Mouse (Mus musculus) lung, embryonic 15.5 days (tissue): ENCODE measurements around the gene Dnah7c. TPM values are rescaled to one million over a fixed set of nuclear protein-coding genes. Genes with fewer than 3 reads are reported as not detected.
"Not testable (repeated sequence)": the region's sequence is repeated elsewhere in the genome, so short reads cannot be mapped to it uniquely, and the experiment has no call there.

ENCODE experiments used
- ATAC-seq: fragments of 200-750 bp; cut with Nextera tagmentation; 2 replicates; pipeline ENCODE4 v1.8.0; 2017; ENCODE audit warnings: moderate number of reproducible peaks, borderline replicate concordance; ENCODE audit not compliant: low FRiP score, low TSS enrichment; ENCODE audit errors: extremely low read depth
- H3K27ac ChIP-seq: fragments of 300-500 bp; sonication (generic); 2 replicates; pipeline ENCODE4 v1.5.1; 2015; ENCODE audit warnings: moderate library complexity, mild to moderate bottlenecking, inconsistent platforms
- H3K27me3 ChIP-seq: fragments of 300-500 bp; sonication (generic); 2 replicates; pipeline ENCODE4 v1.6.1; 2015; ENCODE audit warnings: inconsistent platforms
- H3K36me3 ChIP-seq: fragments of 300-500 bp; sonication (generic); 2 replicates; pipeline ENCODE4 v1.6.1; 2015; ENCODE audit warnings: inconsistent platforms
- H3K4me1 ChIP-seq: fragments of 300-500 bp; sonication (generic); 2 replicates; pipeline ENCODE4 v1.6.1; 2015; ENCODE audit warnings: inconsistent platforms
- H3K4me2 ChIP-seq: fragments of 300-500 bp; sonication (generic); 2 replicates; pipeline ENCODE4 v1.6.1; 2015; ENCODE audit warnings: inconsistent platforms, mild to moderate bottlenecking, moderate library complexity
- H3K4me3 ChIP-seq: fragments of 300-500 bp; sonication (generic); 2 replicates; pipeline ENCODE4 v1.5.1; 2015; ENCODE audit warnings: mild to moderate bottlenecking, inconsistent platforms
- H3K9ac ChIP-seq: fragments of 300-500 bp; sonication (generic); 2 replicates; pipeline ENCODE4 v1.6.1; 2015; ENCODE audit warnings: inconsistent platforms
- H3K9me3 ChIP-seq: fragments of 300-500 bp; sonication (generic); 2 replicates; pipeline ENCODE4 v1.6.1; 2016; ENCODE audit warnings: inconsistent platforms
- WGBS: fragments of 180-500 bp; shearing (Covaris S2); methylation state at CpG from one replicate; pipeline ENCODE4 v1.1.7; 2015; 5-methylcytosine and 5-hydroxymethylcytosine counted together
- polyA plus RNA-seq: library from polyadenylated mRNA; unstranded; fragments of >200 nt; fragmentation: Nextera tagmentation; extraction: Ambion mirVana; gene quantifications from 2 replicates; pipeline ENCODE4 v1.2.1, GENCODE M21; 2015

The Dnah7c gene
- polyA plus RNA-seq, 1 experiment from 2014 or later: 0.10 TPM

DNA sequence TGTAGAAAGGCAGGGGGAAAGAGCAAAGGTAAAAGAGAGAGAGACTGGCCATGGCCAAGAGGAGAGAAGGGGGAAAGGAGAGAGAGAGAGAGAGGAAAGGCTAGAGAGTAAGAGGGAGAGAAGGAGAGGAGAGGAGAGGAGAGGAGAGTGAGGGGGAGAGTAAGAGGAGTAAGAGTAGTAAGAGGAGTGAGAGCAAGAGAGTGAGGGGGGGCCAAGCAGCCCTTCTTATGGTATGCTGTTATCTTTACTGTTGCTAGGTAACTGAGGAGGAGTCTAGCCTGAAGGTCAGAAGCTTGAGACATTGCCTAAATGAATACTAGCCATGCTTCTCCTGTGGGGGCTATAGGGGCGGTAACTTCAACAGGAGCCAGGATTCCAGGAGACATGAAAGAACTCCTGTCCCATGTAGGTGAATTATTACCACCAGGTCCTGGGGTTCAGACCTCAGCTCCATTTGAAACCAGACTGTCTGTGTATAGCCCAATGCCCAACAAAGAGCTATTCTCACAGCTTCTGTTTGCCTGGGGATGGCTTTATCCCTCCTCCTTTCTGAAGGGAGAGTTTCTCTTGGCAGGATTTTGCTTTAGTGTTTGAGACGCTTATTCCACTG lies 119.5 kb downstream of the Dnah7c start:
- H3K4me1 ChIP-seq: no peaks in the 10 kb centered on the region
- H3K27ac ChIP-seq: no peak overlapping the region
- H3K36me3 ChIP-seq: no peaks in the 10 kb centered on the region
- H3K9ac ChIP-seq: no peak overlapping the region
- ATAC-seq: no peak
- H3K27me3 ChIP-seq: no peaks in the 10 kb centered on the region
- H3K4me2 ChIP-seq: no peak overlapping the region
- 37% methylated on average over 2 of the region's 2 CpGs for WGBS
- H3K9me3 ChIP-seq: no peaks in the 10 kb centered on the region
- H3K4me3 ChIP-seq: no peak overlapping the region

DNA sequence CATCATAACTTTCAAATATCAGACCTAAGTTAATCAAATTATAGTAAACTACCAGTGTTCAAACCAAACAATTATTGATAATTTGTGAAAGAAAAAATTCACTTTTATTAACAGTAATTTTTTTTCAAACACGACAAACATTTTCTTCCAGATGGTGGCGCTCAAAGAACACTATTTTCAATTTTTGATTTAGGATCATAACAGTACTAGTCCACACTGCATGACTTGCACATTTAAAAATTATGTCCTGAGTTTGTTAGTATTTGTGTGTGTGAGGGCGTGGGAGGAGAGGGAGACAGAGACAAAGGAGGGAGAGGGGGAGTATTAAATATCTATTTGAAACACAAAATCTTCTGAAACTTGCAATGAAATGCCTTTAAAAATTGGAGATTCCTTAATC lies 155.0 kb downstream of the Dnah7c start:
- no peak overlapping the region for H3K9ac ChIP-seq
- H3K4me3 ChIP-seq: no peak overlapping the region
- no peak overlapping the region for H3K27ac ChIP-seq
- H3K27me3 ChIP-seq: no peaks in the 10 kb centered on the region
- no peak for ATAC-seq
- no peaks in the 10 kb centered on the region for H3K4me1 ChIP-seq
- no peaks in the 10 kb centered on the region for H3K9me3 ChIP-seq
- WGBS: 18% methylated on average over 3 of the region's 3 CpGs
- no peak overlapping the region for H3K4me2 ChIP-seq
- no peaks in the 10 kb centered on the region for H3K36me3 ChIP-seq

DNA sequence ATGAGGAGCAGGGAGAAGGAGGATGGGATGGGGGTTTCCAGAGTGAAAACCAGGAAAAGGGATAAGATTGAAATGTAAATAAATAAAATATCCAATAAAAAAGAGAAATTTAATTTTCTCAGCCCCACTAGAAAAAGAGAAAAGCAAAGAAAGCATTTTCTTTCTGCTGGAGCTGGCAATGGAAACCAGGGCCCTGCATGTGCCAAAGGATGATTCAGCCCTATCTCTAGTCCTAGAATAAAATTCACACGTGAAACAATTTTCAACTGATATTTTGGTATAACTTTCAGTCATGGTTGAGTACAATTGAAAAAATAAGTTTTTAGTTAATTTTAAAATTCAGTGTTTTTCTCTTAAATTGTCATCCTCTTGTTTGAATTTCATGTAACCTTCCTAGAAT lies 168.4 kb downstream of the Dnah7c start:
- not testable (repeated sequence) for H3K27me3 ChIP-seq
- WGBS: 81% methylated on average over 1 of the region's 1 CpGs

DNA sequence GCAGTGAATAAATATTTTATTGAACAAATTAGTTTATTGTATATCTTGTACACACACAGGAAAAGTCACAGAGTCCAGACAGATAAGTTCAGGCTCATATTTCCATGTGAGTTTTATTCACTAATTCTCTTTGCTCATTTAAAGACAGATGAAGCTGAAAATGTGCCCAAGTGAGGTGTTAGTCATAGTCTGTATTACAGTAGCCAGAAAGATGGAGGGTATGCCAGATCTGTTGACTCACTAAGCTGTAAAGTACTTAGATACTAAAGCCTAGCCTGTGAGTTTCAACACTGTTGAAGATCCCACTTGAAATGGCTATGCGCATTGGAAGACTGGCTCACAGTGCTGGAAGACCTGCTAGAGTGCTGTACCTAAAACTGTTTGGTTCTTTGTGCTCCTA lies 171.0 kb downstream of the Dnah7c start:
- not testable (repeated sequence) for H3K27me3 ChIP-seq, H3K9ac ChIP-seq, H3K9me3 ChIP-seq, H3K4me1 ChIP-seq, H3K4me2 ChIP-seq, H3K27ac ChIP-seq, H3K36me3 ChIP-seq, ATAC-seq, H3K4me3 ChIP-seq
- WGBS: 100% methylated on average over 1 of the region's 1 CpGs

More for the DNA sequence above, 168.4 kb downstream of the Dnah7c start:
- not testable (repeated sequence) for H3K4me2 ChIP-seq, H3K9ac ChIP-seq, H3K4me3 ChIP-seq, H3K4me1 ChIP-seq, H3K9me3 ChIP-seq, ATAC-seq, H3K27ac ChIP-seq, H3K36me3 ChIP-seq

DNA sequence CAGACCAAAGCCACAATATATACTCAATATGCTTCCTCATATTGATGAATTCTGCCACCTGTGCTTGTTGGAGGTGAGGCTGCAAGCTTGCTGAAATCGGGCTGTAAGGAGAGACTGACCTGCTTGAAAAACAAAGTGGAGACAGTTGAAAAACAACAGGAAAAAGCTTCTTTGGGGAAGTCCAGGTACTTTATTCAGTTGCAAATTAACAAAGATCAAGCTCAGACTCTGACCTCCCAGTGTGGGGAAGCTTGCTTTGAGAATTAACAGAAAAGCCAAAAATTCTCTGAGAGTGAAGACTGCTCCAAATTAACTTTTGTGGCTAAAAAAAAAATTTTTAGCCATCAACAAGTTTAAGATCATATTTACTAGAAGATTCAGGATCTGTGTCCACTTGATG lies 194.9 kb downstream of the Dnah7c start:
- WGBS: 73% methylated on average over 1 of the region's 1 CpGs
- H3K27me3 ChIP-seq: no peaks in the 10 kb centered on the region
- H3K4me1 ChIP-seq: no peaks in the 10 kb centered on the region
- no peak overlapping the region for H3K9ac ChIP-seq
- no peaks in the 10 kb centered on the region for H3K36me3 ChIP-seq
- no peak overlapping the region for H3K4me3 ChIP-seq
- ATAC-seq: no peak
- H3K9me3 ChIP-seq: no peaks in the 10 kb centered on the region
- no peak overlapping the region for H3K27ac ChIP-seq
- H3K4me2 ChIP-seq: no peak overlapping the region

DNA sequence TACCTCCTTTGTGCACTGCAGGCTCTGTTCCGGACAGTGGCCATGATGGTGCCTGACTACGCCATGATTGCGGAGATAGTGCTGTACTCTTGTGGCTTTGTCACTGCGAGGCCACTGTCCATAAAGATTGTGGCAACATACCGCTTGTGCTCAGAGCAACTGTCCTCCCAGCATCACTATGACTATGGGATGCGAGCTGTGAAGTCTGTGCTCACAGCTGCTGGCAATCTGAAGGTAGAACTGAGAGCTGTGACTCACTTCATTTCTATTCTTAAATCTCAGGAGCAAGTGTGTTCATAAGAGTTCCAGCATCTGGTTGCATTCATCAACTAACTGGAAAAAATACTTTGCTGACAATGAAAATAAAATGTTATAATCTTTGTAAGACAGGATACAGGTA lies 200.5 kb downstream of the Dnah7c start:
- not testable (repeated sequence) for ATAC-seq

DNA sequence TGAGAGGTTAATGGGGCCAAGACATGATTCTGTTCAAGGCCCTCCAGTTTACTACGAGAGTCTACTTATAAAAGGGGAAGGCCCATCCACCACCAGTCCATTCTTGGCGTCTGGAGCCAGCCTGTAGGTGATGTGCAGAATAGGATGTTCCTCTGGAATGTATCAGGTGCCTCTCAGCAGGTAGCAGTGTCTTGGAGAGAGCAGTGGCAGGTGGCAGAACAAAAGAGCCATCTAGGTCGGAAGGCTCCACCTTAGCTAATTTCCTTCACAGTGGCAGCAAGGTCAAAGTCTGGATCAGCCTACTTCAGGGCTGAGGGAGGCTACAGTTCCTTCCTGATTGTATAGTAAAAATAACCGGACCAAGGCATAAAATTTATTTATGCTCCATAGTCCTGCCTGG lies 224.4 kb downstream of the Dnah7c start:
- not testable (repeated sequence) for H3K4me2 ChIP-seq, H3K4me1 ChIP-seq, H3K27me3 ChIP-seq, H3K9ac ChIP-seq, H3K4me3 ChIP-seq, ATAC-seq, H3K27ac ChIP-seq, H3K36me3 ChIP-seq, H3K9me3 ChIP-seq
- 78% methylated on average over 4 of the region's 4 CpGs for WGBS

More for the DNA sequence above, 200.5 kb downstream of the Dnah7c start:
- WGBS: 90% methylated on average over 6 of the region's 6 CpGs
- not testable (repeated sequence) for H3K9me3 ChIP-seq, H3K9ac ChIP-seq, H3K4me1 ChIP-seq, H3K36me3 ChIP-seq, H3K4me3 ChIP-seq, H3K27ac ChIP-seq, H3K27me3 ChIP-seq, H3K4me2 ChIP-seq

DNA sequence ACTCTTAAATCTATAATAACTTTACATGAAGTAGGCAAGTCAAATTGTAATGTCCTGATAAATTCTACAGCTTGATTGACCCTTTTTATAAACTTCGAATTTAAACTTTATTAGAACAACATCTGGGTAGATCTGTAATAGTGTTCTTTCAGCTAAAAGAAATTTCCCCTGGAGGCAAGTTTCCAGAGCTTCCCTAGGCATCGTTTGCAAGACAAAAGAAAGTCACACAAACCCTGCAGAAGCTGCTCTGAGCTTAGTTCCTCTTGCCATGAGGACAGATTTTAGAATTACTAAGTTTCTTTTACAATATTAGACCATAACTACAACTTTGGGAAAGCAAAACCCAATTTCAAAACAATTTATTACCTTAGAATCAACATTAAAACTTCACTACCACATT lies 227.3 kb downstream of the Dnah7c start:
- H3K27ac ChIP-seq, H3K27me3 ChIP-seq, H3K4me1 ChIP-seq, ATAC-seq, H3K4me3 ChIP-seq, H3K9ac ChIP-seq, H3K4me2 ChIP-seq, H3K36me3 ChIP-seq, H3K9me3 ChIP-seq: not testable (repeated sequence)
- WGBS: 59% methylated on average over 2 of the region's 2 CpGs

DNA sequence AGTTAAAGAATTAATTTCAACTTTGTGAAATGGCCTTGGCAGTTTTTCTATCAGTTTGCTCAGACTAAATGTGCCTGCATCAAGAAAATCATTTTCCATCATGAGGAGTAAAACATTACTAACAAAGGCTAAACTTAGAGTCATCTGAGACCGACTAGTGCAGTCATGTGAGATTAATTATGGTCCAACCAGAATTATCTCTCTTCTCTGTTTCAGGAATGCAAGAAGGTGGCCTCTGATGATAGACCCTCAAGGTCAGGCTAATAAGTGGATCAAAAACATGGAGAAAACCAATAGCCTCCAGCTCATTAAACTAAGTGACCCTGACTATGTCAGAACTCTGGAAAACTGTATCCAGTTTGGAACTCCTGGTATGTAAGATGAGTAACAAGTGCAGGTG lies 299.4 kb downstream of the Dnah7c start:
- not testable (repeated sequence) for H3K9me3 ChIP-seq

DNA sequence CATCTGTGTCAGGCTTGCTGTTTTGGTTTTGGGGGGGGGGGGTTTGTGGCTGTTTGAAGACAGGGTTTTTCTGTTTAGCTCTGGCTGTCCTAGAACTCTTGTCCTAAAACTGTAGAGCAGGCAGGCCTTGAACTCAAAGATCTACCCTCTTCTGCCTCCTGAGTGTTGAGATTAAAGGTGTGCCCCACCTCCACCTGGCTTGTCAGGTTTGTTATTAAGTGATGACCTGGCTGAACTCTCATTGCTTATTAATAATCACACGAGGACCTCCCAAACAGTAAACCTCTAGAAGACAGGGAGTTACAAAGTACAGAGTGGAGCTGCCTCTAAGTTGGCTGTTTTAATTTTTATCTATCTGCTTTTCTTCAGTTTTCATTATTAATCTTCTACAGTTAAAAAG lies 299.9 kb downstream of the Dnah7c start:
- Histone ChIP-seq H3K4me1 (no peaks in the 10 kb centered on the region), H3K9ac (no peak overlapping the region), H3K27ac (no peak overlapping the region), H3K27me3 (no peaks in the 10 kb centered on the region), H3K36me3 (no peaks in the 10 kb centered on the region), H3K9me3 (no peaks in the 10 kb centered on the region), H3K4me2 (no peak overlapping the region), H3K4me3 (no peak overlapping the region)
- ATAC-seq: no peak
- 51% methylated on average over 1 of the region's 1 CpGs for WGBS

More for the DNA sequence above, 299.4 kb downstream of the Dnah7c start:
- H3K4me2 ChIP-seq, ATAC-seq, H3K27ac ChIP-seq, H3K36me3 ChIP-seq, H3K4me3 ChIP-seq, H3K27me3 ChIP-seq, H3K9ac ChIP-seq, H3K4me1 ChIP-seq: not testable (repeated sequence)
- 49% methylated on average over 1 of the region's 1 CpGs for WGBS

DNA sequence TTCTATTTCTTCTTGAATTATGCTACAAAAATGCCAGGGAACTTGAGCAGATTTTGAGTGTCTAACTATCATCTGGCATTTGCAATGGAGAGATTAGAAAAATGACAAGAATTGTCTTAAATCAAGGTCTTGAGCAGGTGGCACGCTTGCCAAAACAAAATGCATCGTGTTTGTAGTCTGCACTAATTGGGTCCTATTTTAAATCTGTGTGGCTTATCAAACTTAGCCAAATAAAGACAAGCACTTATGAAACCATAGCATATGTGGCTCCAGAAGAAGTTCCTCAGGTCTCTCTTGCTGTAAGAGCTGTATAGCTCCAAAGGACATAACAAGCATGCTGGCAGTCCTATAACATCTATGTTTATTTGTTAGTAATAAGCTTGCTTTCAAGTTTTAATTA lies 300.3 kb downstream of the Dnah7c start:
- H3K4me3 ChIP-seq, H3K9ac ChIP-seq, H3K9me3 ChIP-seq, H3K4me2 ChIP-seq, ATAC-seq, H3K36me3 ChIP-seq, H3K27me3 ChIP-seq, H3K27ac ChIP-seq, H3K4me1 ChIP-seq: not testable (repeated sequence)
- WGBS: 81% methylated on average over 2 of the region's 2 CpGs

DNA sequence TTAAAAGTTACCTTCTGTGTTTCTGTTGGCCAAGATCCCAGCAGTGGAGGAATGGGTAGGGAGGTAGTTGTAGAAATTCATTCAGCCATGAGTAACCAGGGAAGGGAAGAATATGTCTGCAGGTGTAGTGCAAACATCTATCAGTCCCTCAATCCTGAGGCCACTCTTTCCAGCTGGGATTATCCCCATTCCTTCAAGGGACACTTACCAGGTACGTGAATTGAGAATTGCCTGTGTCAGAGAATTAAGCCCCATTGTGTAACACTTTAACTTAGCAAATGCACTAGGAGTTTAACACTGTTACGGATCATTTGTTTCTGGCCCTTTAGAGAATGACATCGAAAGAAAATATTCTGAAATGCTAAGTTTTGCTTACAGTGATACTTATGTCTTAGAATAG lies 304.3 kb downstream of the Dnah7c start:
- not testable (repeated sequence) for ATAC-seq, H3K4me3 ChIP-seq, H3K36me3 ChIP-seq, H3K4me1 ChIP-seq, H3K9ac ChIP-seq, H3K9me3 ChIP-seq, H3K27me3 ChIP-seq, H3K27ac ChIP-seq, H3K4me2 ChIP-seq
- 77% methylated on average over 3 of the region's 3 CpGs for whole genome bisulfite sequencing

DNA sequence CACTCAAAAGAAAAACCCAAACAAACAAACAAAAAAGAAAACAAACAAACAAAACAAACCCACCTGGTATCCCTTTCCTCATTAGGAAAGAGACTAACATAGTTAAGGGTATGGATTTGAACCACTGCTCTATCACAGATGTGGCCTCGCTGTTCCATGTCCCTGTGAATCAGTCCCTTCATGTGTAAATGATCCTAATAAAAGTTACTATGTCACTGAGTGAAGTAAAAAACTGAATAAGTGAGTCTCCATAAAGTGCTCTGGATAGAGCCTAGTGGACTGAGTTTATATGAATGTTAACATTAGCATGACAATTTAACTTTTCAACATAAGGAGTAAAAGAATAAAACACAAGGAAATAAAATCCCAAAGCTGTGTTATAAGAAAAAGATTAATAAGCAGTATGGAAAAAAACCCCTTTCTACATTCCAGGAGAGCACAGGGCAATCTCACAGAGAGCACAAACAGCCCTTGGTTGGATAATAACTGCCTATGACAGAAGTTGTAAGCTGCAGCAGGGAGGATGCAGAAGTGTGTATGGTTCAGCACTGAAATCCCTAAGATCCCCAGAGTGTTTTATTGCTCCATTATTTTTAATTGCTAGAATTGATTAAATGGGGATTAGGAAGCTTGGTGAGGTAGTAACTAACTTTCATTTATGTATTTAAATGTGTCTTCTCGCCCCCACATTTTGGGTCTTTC lies 308.2 kb downstream of the Dnah7c start:
- H3K9ac ChIP-seq, ATAC-seq, H3K27me3 ChIP-seq, H3K4me3 ChIP-seq, H3K27ac ChIP-seq, H3K36me3 ChIP-seq, H3K4me2 ChIP-seq, H3K9me3 ChIP-seq, H3K4me1 ChIP-seq: not testable (repeated sequence)
- 87% methylated on average over 2 of the region's 2 CpGs for WGBS
